Mouse (Mus musculus) adrenal gland, adult 8-10 months (tissue): ENCODE data around the gene Abhd5. TPM values are rescaled to one million over a fixed set of nuclear protein-coding genes. Genes with fewer than 3 reads are reported as not detected.

ENCODE experiments used
- DNase-seq: peaks from one replicate; pipeline ENCODE4 v3.0.0; 2022
- total RNA-seq, 4 experiments: library from RNA; stranded (reverse); gene quantifications; 2 replicates each; pipeline ENCODE4 v1.2.4; 2022

Gene Abhd5
- total RNA-seq, 4 experiments from 2014 or later: 60.5 to 75.1 (median 72.7) TPM

DNA sequence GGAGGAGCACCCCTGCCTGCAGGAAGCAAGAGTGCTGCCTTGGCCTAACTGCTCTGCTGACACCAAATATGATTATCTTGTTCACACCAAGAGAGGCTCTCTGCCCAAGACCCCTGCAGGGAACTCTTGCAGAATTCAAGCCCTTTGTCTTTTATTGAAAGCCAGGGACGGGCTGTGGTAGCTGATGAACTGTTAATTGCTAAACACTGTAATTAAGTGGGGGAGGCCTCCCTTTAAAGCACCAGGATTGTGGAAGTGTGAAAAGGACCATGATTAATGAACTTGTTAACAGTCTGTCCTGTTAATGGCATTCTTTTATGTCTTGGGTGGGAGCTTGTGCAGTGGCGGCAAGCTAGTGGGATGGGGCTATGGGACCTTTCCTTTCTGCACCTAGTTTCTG, 65.2 kb downstream of the Abhd5 start:
- no peak for DNase-seq

DNA sequence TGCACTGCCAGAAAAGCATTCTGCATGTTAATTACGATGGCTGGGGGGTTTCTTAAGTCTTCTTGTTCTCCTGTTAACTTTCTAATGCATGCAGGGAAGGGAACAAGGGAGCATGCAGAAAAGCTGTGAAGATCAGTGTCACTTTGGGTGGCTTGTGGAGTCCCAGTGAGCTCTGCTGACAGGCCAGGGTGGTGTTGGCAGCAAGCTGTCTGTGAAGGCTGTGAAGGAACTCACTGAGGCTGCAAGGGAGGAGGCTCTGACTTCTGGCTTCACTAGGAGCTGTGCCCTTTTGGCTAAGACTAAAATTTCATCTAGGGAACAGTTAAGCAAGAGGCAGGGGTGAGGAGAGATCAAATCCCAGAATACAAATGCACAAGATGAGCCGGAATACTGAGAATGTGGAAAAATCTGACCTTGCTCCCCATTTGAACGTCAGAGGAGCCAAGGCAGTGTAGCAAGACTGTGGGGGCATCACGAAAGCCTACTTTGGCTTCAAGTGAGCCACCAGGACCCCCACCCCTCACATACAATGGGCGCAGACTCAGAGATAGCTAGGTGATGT, 68.9 kb downstream of the Abhd5 start:
- DNase-seq: no peak

DNA sequence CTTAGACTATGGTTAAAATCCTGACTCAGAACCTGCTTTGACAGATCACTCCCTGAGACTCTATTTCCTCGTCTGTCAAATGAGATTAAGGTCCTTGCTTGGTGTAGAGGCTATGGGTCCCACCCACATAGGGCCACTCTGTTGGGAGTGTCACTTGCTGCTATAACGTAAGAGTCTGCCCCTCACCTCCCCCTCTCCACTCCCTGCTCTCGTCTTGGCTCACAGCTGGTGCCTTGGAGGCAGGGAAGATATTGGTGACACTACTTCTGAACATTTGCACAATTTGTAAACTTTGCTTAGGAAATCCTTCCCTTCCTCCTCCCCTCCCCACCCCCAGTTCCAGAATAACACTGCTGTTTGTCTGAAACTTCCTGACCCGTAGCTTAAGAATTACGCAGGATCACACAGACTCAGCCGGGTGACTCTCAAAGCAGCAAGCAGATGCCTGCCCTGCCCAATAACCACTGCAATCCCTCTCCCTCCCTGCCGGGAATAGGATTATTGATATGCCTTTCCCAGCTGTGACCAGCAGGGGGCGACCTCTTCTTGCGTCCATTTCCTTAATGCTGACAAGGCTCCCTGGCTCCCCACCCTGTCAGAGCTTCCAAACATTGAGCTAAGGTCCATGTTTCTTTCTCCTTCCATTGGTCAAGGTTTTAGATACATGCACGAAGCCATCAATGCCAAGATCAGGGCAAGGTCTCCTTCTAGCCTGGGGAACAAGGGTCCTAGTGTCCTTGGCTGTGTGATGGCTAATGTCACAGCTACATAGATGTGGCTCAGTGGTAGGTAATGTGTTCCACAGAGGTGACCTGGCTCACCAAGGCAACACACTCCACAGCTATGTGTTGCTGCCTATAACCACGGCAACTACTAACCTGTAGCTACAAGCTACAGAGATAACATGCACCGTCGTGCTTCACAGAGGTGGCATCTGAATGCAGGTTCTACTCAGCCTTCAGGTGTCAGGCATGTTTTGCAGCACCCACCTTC, 69.7 kb downstream of the Abhd5 start:
- DNase-seq: peak; percentile 59

DNA sequence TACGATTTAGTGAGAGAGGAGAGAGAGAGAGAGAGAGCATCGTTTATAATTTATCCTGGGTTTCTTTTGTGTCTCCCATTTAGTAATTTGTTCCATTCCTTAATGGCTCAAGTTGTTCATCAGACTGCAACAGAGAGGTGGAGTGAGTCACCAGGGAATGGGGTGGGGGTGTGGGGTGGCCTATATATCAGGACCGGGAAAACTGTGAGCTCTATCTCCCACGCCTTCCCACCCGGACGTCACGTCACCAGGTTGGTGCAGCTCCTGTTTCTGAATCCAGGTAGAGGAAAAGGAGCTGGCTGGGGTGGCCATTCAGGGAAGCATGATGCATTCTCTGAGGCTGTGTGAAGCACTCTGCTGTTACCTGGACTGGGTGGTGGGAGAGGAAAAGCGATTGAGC, 70.5 kb downstream of the Abhd5 start:
- DNase-seq: no peak

DNA sequence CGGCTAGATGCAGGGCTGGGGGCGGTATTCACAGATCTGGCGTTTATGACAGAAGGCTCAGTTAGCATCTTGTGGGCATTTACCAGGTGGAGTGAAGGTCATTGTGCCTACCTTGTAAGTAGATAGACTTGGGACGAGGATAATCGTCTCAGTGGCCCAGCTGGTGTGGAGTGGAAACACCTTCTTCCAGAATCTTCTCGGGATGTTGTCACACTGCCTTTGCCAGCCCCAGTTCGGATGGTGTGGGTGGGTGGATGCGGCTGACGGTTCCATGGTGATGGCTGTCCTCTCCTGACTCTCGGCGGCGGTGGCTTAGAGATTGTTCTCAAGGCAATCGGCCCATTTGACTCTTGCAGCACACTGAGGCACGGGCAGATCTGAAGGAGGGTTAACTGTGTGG, 71.3 kb downstream of the Abhd5 start:
- no peak for DNase-seq

DNA sequence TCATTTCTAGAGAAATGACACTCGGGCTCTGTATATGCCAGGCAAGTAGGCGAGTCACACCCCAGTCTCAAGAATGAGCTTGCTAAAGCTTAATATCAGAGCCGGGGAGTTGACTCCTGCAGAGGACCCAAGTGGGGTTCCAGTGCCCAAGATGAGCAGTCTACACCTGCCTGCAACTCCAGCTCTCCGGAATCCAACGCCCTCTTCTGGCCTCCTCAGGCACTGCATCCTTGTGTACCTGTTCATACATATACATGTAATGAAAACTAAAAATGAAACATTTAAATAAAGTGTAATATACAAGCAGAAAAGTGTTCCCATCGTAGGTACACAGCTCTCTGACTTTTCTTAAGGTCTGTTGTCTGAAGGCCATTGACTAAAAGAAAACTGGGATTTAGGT, 71.7 kb downstream of the Abhd5 start:
- no peak for DNase-seq

DNA sequence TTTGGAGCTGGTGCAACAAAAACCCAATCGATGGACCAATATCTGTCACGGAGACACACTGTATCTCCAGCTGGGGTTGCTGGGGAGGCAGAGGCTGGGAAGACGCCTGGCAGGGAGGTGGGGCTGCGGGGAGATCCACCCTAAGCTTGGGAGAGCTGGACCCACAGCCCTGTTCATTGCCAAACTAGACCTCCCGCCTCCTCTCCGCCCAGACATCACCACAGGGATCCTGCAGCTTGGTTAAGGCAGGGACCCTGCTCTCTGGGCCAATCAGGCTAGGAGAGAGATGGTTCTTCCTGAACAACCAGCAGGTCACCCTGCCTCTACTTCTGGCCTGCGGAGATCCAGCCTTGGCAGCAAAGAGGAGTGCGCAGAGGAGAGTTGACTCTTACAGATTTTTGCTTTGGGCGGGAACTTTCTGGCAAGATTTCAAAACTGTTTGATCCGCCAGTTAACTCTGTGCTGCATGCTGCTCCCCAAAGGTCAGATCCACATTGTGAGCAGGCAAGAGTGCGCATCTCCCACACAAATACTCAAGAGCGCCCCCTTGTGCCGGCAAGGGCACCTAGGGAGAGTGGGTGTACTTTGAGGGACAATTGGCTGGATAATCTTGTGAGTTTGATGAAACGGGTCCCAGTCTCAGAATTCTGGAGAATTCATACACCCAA, 73.7 kb downstream of the Abhd5 start:
- peak; percentile 19 for DNase-seq

DNA sequence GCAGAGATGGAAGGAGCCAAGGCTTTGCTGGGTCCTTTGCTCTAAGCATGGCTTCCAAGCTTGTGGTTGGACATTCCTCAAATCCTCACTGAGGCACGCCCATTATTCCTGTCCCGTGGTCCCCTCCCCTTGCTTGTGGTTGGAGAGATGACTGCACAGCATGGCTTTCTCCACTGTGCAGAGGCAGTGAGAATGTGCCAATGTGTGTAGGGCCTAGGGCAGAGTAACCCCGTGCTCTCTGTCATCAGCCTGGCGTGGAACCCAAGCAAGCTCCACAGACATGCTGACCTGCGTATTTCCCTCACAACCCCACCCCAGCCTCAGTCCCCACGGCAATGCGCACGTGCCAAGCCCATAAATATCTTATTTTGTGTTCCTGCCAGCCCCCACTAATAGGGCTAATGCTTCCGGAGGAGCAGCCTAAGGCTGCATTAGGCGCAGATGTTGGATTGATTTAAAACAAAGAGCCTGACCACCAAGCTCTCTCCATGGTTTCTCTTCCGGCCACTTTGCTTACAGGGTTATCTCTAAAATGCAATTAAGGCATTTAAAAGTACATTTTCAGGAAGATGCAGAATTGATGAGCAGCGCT, 77.7 kb downstream of the Abhd5 start:
- DNase-seq: no peak

DNA sequence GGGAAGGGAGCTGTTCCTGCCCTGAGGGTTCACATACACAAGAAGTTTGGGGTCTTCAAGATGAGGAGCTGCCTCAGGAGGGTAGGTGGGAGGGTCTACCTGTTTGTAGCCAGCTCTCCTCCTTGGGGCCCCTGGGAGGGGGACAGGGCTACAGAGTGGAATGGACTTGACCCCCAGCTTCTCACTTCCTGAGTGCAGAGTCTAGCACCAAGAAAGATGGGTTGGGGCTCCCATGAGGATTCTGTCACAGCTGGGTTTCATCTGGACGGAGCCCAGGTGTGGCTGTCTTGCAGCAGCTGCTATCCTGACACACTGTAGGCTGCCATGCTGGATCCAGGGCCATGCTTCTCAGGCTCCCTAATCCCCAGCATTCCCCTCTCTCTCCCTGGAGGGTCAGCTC, 78.3 kb downstream of the Abhd5 start:
- no peak for DNase-seq

Other genes starting within 250 kb of the Abhd5 start
- gene Snrk, start 234.3 kb upstream of the Abhd5 start, total RNA-seq: 100 to 1,000 TPM; 153 to 206 (median 181) TPM
- 10 to 100 TPM; 75.1 to 96.2 (median 85.1) TPM for gene Ano10, start 57.2 kb upstream of the Abhd5 start, total RNA-seq